Mouse (Mus musculus) heart, postnatal 4 days (tissue): ENCODE data around the gene Kdelr3. TPM values are rescaled to one million over a fixed set of nuclear protein-coding genes. Genes with fewer than 3 reads are reported as not detected.
A peak's percentile ranks its signal among the peaks of the same experiment; 100 is the strongest.

ENCODE experiments used
- DNase-seq: peaks from one replicate; pipeline ENCODE4 v3.0.0; 2021
- total RNA-seq, 2 experiments: library from RNA; stranded (reverse); gene quantifications; 2 replicates each; pipeline ENCODE4 v1.2.3; 2021

Kdelr3 gene
- 10 to 100 TPM; 25.4 to 25.6 TPM for total RNA-seq

GRCm38 (mm10) chr15:79516171-79517096, at the start of gene Kdelr3:
Gene Kdelr3, plus strand, starts transcription at chr15:79516411.
- DNase-seq = peak; percentile 90

GRCm38 (mm10) chr15:79466601-79467286, 49.5 kb upstream of the Kdelr3 start:
- DNase-seq = peak; percentile 94

- no peak for DNase-seq
These were observed 46.6 kb upstream of the Kdelr3 start for GRCm38 (mm10) chr15:79469577-79469976.

- DNase-seq = no peak
These were observed 45.6 kb upstream of the Kdelr3 start for GRCm38 (mm10) chr15:79470583-79470982.

GRCm38 (mm10) chr15:79471095-79471494, 45.1 kb upstream of the Kdelr3 start:
- DNase-seq = no peak

- no peak for DNase-seq
These were observed 43.2 kb upstream of the Kdelr3 start for GRCm38 (mm10) chr15:79473042-79473441.

GRCm38 (mm10) chr15:79473638-79474355, 42.4 kb upstream of the Kdelr3 start:
- DNase-seq = no peak

- DNase-seq = no peak
These were observed 39.0 kb upstream of the Kdelr3 start for GRCm38 (mm10) chr15:79477227-79477626.

DNA sequence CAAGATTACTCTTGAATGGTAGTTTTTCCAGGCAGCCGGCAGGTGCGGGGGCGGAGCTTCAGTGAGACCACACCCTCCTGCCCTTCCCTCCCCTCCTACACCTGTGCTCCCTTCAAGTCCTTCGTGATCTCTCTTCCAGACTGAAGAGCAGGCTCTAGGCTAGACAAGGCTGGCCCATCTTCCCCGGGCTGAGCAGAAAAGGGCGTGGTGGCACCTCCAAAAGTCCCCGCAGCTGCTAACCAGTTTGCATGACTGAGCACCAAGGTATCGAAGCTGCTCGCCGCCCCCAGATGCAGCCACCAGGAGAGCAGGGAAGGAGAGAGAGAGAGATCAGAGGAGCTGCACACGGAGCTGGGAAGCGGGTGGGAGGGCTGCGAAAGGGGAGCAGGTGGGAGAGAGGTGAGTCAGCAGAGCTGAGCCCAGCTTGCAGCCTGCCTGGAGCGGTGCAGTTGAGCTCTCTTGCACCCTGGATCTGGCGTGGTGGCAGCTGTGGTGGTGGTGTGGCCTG, 35.0 kb upstream of the Kdelr3 start:
- DNase-seq = no peak

DNA sequence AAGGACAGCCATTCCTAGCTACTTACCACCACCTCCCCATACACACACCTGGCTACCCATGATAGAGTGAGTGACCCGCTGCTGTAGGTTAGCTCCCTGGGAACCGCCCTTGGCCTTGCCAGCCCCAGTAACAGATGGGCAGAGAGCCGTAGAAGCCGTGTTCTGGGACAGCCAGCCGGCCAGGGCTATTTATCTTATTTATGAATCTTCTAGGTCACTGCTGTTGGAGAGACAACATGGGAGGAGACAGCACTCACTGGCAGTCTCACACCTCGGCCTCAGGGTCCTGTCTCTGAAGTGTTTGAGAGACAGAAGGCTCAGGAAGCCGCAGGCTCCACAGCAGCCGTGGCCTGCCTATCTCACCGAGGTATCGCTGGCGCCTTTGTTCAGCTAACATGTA, 26.7 kb upstream of the Kdelr3 start:
- DNase-seq = no peak

DNA sequence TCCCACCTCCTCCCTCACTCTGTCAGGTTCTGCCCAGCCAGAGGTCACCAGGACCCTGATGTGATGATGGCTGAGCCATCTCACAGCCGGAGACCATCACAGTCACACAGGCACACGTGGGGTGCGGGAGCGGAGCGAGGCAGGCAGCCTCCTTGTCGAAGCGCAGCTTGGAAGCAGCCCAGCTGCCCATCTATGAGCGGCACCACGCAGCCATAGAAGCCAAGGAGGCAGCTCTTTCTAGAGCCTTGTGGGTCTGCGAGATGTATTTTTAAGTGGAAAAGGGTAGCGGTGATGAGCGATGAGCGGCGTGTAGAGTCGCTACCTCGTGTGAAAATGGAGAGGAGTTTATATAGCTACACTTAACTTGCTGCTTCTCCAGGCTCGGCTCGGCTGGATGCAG, 22.7 kb upstream of the Kdelr3 start:
- DNase-seq = no peak

GRCm38 (mm10) chr15:79500110-79500509, 16.1 kb upstream of the Kdelr3 start:
- DNase-seq = no peak

DNA sequence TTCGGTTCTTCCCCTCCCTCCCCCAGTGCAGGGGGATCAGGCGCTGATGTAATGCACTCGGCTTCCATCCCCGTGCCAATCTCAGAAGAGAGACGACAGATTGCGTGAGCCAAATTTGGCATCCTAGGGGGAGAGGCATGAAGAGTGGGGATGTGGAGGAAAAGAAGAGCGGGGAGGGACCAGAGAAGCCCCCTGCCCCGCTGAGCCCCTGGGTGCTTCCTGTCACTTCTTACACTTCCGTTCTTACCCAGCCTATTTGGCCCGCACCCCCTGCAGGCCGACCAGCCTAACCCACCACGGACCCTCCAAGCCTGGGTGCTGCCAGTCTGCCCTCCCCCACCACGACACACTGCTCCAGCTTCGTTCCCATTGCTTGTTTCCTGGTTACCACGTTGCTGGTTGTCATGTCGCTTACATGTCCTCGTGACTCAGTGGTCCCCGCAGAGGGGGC, 13.3 kb upstream of the Kdelr3 start:
- no peak for DNase-seq

GRCm38 (mm10) chr15:79503438-79503837, 12.8 kb upstream of the Kdelr3 start:
- no peak for DNase-seq

DNA sequence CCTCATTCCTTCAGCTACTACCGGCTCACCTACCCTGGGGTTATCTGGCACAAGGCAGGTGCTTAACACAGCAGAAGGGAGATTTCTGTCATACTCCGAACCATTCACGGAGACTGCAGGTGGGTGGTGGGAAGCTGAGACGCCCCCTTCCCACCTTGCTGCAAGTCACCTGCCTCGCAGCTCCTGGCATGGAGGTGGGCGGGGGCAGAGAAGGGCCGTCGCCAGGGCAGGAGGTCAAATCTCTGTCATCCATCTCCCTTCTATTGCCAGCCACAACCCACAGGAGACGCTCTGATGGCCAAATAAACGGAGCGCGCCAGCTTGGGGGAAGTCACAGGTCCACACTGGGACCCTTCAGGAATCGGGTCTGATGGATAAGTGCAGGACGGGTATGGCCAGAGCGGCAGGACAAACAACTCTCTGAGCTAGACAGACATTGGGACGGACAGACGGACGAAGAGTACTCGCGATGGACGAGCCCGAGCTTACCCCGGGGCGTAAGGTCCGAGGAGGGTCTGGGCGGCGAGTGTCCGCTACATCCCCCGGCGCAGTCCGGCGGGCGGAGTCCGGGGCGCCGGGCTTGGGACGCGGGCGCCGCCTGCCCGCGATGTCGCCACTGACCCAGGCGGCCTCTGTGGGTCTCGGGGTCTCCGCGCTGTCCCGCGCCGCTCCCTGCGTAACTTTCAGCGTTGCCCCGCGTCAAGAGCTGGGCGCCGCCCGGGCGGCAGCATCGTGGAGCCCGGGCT, 11.3 kb upstream of the Kdelr3 start, which contains the start of gene Kcnj4:
Gene Kcnj4, minus strand, starts transcription at position 535 of the 746 bp plus-strand sequence.
- no peak for DNase-seq

DNA sequence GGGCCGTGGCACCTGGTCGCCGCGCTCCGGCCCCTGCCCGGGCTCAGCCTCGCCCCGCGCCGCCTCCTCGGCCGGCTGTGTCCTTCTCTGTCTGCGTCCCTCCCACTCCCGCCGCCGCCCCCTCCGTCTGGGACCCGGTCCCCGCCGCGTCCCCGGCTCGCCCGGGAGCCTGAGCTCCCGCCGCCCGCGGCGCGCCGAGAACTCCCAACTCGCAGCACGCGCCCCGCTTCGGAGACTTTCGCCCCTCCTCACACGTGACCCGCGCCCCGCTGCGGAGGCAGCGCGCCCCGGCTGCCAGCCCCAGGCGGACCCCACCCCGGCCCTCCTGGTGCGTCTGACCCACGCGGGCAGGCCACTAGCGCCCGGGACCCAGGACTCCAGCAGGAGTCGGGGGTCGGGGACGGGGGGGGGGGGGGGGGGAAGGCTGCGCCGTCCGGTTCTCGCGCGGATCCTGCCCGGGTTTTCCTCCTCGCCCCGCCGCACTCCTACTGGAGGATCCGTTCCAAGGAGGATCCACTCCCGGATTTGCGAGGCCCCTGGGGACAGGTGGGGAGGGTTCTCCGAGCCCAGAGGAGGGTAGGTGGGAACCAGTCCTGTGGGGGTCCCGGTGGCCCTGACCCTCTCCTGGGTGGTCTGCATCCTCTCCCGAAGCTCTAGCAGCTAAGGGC, 10.5 kb upstream of the Kdelr3 start:
- peak; percentile 83 for DNase-seq

DNA sequence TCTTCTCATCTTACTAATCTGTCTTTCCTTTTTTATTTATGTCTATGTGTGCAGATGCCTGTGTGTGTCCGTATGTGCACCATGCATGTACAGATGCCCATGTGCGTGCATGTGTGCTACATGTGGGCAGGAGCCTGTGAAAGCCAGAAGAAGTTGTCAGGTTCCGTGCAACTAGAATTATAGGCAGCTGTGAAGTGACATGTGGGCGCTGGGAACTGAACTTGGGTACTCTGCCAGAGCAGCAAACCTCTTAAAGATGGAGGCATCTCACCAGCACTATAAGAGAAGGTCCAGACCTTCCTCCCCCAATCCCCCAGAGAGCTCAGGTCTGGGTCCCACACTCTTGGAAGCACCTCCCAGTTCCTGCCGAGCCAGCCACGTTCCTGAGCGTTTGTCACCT, 9.8 kb upstream of the Kdelr3 start:
- DNase-seq = no peak

DNA sequence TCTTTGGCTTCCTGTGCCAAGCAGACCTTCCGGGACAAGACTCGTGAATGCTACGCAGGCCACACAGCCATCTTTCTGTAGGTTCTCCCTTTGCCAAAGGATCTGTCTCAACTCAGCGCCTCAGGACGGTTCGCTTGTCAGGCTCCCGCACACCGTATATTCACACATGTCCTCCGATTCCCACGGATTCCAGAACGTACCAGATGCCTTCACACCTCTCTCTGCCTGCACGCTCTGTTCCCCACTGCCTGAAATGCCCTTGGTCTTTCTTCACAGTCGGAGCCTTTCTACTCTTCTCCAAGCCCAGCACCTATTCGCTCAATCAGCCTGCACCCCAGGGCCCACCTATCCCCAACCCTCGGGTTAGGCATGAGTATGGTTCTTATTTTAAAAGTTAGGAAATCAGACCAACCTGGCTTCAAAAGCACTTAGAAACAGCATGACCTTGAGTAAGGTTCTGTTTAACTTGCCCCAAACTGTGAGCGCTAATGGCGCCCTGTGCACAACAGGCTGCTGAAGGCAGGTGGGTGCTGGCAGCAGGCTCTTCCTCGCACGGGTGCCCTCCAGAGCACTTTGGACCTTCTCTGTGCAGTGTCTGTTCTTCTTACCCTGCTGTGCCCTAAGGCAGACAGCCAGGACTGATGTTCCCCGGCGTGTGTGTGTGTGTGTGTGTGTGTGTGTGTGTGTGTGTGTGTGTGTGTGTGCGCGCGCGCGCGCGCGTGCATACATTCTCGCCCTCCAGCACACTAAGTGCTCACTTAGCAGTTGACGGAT, 9.0 kb upstream of the Kdelr3 start:
- no peak for DNase-seq

GRCm38 (mm10) chr15:79509998-79510397, 6.2 kb upstream of the Kdelr3 start:
- no peak for DNase-seq

GRCm38 (mm10) chr15:79510425-79510824, 5.8 kb upstream of the Kdelr3 start:
- no peak for DNase-seq
